Mouse (Mus musculus): ENCODE results near the gene Mansc4.

GRCm38 (mm10) chr6:147059326-147059725 lies 27.5 kb downstream of the Mansc4 start:
- no peak for TF ChIP-seq CTCF (IDR thresholded peaks at IDR 0.05; ENCODE audit: low read depth, low read length)
- no peak for TF ChIP-seq POLR2A (IDR thresholded peaks at IDR 0.05; ENCODE audit: borderline replicate concordance, low read depth, low read length)
